Mouse (Mus musculus) liver, adult 2 months (tissue): Measurements from ENCODE around the gene Immp1l.

Experiments
- CTCF ChIP-seq: fragments of 200-500 bp; IDR thresholded peaks from 2 replicates; pipeline ENCODE4 v1.5.1; 2011; ENCODE audit warnings: low read depth, low read length, control low read depth
- POLR2A ChIP-seq: fragments of 200-500 bp; IDR thresholded peaks from 2 replicates; pipeline ENCODE4 v1.6.1; 2011; ENCODE audit warnings: low read length, control low read depth; ENCODE audit not compliant: insufficient read depth; ENCODE audit errors: extremely low read depth

DNA sequence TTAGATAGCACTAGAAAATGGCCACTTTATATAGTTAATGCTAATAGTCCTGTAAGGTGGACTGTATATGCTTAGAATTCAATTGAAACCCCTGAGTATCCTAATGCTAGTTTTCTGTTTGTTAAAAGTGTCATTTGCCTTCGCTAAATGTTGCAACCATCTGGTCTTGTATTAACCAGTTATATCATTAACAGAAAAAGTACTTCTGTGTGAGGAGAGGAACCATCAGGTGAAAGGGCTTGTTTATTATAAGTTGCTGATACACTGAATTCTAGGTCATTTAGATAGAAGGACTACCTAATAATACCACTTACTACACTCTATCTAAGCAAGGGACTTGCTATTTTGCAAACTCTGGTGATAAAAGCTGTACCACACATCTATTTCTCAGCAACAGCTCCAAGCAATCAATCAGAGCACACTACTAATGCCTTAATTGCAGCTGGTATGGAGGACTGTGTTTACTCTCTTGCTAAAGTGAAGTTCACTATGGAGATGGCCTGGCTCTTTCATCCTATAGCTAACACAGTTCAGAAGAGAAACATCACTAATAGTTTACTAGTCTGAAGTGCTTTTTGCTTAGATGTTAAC lies 47.0 kb downstream of the Immp1l start:
- TF ChIP-seq POLR2A (no peak), CTCF (no peak)
